Mouse (Mus musculus): Measurements from ENCODE around the gene Ltk. TPM values are rescaled to one million over a fixed set of nuclear protein-coding genes. Genes with fewer than 3 reads are reported as not detected.

Ltk gene
- not detected for total RNA-seq (2021)
- long read RNA-seq, experiment 1 = 0 reads
- long read RNA-seq, experiment 2 = 0 reads

DNA sequence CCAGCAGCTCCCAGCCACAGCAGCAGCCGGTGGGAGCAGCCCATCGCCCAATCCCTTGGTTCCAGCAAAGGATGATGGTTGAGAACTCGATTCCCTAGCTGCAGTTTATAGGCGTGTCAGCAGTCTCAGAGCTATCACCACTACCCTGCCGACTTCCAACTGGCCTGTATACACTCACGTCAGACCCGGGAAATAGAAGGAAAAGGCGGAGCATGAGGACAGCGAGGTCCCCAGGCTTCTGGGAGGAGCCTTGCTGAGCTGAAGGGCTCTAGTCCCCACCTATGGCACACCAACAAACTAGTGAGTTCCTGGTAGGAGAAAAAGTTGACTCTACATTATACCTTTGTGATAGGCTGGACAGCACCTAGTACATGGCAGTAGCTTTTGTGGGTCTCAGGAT lies at the start of gene Ltk:
TSS of gene Ltk (minus strand) at position 181 of the 400 bp plus-strand sequence.
- intact Hi-C loops (cut with DNase I) = no loop called here
- DNase-seq = no peak

DNA sequence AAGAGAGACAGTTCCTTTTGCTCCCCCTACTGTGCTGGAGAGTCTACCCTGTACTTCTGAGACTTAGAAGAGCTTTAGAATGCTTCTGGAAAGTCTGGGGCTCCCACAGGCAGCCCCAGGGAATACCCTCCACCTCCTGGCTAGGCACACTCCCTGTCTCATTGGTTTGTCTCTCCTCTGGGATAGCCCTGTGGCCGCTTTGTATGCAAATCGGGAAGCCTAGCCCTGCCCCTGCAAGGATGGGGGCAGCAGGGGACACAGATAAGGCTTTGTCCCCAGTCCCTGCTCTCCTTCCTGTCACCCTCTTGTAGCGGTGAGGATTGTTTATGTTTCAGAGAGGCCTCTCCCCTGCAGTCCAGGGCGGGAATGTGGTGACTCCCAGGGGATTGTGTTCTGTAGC lies 48.6 kb upstream of the Ltk start:
- no peak for DNase-seq
- intact Hi-C loops (cut with DNase I) = no loop called here

DNA sequence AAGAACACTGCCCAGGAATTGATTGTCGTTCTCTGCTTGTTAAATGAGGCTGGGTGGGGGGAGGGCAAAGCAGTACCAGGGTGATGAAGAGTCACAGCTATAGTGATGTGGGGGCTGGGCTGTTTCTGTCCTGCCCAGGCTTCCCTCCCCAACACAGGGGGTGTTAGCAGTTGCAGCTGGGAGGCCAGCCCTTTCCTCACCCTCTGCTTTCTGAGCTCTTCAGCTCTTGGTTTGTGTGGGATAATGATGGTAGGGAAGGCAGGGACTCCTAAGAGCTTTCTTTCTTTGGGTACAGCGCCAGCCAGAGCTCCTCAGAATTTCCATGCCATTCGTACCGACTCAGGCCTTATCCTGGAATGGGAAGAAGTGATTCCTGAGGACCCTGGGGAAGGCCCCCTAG lies 48.2 kb upstream of the Ltk start:
- DNase-seq = no peak
- intact Hi-C loops (cut with DNase I) = no loop called here

DNA sequence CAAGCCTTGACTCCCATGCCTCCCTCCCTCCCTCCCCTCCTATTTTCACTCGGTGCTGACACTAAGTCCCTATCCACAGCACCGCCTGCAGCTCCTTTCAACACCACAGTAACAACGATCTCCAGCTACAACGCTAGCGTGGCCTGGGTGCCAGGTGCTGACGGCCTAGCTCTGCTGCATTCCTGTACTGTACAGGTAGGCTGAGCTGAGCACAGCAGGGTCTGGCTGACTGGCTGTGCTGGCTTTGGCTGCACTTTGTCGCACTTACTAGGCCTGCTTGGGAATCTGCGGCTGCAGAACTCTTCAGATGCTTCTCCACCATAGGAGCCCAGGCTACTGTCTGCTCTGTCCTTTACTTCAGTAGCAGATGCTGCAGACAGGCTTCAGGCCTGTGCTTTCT lies 45.3 kb upstream of the Ltk start:
- intact Hi-C loops (cut with DNase I) = no loop called here
- DNase-seq = no peak

DNA sequence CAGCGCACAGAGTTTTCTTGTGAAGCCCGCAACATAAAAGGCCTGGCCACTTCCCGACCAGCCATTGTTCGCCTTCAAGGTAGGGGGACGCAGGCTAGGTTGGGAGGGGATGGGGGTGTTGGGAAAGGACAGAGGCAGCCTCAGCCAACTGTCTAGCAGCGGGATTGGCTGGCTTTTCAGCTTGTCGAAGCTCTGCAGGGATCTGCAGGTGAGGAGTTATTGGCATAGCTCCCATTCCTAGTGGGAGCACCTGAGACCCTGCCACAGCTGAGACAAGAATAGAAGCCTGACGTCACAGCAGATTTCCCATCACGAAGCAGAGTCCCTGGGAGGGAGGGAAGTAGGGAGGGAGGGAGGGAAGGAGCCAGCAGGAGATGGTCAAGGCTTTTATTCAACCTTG lies 44.5 kb upstream of the Ltk start:
- intact Hi-C loops (cut with DNase I) = no loop called here
- no peak for DNase-seq

DNA sequence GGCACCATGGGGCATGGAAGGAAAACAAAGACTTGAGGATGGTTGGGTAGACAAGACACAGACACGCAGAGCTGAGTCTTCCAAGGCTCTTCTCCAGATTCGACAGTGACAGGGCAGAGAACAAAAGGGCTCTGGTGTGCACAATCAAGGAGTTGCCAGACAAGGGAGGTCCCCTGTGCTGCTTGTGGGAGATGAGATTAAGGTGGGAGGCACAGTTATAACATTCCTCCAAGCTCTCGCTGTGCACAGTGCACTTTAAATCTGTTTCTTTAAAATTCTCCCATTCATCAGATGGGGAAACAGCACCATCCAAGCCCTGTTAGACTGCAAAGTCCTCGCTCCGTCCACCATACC lies 44.0 kb upstream of the Ltk start:
- DNase-seq = no peak
- intact Hi-C loops (cut with DNase I) = no loop called here

DNA sequence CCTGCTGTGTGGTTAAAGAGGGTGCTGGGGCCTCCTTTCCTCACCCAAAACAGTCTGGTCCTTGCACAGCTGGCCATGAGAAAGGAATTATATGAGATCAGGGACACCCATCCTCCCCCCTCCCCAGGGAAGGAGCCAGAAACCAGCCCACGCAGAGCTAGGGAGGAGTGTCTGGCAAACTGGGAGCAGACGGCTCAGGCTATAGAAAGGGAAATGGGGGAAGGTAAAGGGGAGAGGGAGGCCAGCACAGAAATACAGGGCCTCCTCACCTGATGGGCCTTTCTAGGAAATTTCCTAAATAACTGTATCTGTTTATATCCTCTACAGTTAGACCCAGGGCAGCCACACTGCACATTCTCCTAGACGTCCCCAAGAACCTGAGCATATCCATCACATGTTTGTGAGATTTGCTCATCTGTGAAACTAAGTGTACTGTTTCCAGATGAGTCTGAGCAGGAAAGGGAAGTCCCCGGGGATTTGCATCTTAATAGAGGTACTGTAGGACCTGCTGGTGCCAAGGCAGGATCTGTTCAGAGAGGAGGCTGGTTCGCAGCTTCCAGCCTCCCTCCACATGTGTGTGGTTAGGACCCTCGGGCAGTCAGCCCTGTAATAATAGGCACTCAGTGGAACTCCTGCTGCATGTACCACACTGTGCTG lies 43.5 kb upstream of the Ltk start:
- intact Hi-C loops (cut with DNase I) = no loop called here
- DNase-seq = no peak

DNA sequence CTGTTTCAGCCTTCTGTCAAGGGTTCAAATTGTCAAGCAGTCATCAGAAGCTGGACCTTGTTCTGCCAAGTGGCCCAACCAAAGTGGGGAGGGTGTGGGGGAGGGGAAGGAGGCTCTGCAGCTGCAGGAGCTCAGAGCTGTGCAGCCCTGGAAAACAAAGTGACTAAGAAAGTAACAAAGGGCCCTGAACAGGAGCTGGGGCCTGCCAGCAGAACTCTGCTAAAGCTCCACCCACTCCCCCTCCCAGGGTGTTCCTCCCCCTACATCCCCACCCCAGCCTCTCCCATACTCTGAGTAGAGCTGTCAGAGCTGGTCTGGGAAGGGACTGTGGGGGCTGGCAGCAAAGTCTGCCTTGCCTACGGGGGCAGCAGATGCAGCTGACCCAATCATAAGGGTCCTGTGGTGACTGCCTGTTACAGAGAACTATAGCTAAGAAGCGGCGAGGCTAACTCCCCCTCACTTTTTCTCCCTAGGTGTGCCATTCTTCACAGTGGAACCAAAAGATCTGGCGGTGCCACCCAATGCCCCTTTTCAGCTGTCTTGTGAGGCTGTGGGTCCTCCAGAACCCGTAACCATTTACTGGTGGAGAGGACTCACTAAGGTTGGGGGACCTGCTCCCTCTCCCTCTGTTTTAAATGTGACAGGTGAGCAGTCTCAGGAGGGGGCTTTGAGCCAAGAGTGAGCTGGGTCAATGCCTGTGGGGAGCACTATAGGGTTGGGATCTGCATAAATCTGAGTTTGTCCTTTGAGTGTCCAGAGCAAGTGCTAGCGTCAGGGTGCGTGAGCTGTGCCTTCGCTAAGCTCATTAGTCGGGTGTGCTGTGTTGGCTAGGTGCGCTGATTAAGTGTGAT lies 42.8 kb upstream of the Ltk start:
- intact Hi-C loops (cut with DNase I) = no loop called here
- DNase-seq = peak; percentile 37 to 40

DNA sequence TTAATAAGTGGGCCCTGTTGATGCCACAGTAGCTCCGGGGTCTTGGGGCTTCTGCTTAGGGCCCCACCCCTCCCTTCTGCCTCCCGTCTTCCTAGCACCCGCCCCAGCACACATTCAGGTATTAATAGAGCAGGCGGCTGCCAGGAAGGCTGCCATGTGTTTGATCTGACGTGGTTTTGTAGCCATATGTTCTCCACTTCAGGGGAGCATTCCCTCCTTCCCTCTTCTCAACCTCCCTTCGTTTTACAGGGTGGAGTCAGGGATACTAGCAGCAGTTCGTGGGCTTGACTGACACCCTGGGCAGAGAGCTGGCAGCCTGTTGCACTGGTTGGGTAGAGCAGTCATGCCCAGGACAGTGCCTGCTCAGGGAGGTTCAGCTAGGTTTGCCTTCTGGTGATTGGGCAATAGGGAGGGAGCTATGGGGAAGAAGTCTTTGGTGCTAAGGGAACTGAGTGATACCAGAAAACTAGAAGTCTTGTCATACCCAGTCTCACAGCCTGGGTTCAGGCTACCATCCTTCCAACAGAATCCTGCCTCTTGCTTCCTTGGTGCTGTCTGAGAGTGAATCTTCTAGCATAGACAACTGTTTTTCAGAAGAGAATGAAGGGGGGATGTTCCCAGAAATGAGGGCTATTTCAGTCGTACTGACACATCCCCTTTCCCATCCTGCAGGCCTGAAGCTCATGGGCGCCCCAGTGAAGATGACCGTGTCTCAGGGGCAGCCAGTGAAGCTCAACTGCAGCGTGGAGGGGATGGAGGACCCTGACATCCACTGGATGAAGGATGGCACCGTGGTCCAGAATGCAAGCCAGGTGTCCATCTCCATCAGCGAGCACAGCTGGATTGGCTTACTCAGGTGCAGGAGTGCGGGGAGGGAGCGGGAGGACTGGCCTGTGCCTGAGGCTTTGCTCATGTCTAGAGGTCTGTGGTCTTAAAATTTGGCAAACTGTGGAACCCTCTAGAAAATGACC lies 40.9 kb upstream of the Ltk start:
- intact Hi-C loops (cut with DNase I) = no loop called here
- DNase-seq = no peak

DNA sequence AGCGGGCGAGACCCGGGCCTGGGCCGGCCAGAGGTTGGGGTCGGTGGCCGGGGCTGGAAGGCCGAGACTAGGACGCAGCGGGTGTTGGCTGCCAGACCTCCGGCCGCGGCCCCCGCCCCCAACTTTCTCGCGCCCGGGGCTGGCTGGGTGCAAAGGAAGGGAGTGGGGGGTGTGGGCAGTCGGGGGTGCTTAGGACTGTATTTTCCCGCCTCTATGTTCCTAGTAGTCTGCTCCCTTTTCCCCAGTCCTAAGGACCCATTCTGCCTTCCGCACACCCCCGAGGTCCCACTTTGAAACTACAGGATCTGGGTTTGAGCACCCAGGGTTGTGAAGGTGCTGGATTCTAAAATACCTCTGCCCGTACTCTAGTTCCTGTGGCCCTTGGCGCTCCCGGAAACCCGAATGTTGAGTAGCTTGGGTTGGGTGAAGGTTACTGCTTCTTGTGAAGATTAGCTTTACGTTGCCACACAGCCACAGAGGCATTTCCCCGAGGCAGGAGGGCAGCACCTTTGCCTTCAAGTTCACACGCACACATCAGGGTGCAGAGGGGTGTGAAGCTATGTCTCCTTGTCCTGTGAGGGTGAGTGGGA lies 39.8 kb upstream of the Ltk start:
- intact Hi-C loops (cut with DNase I) = loop anchor here (5.0 kb wide), 2 partner anchors 72 to 97 kb away; partner anchors contain the start of gene Mga
- DNase-seq = no peak

DNA sequence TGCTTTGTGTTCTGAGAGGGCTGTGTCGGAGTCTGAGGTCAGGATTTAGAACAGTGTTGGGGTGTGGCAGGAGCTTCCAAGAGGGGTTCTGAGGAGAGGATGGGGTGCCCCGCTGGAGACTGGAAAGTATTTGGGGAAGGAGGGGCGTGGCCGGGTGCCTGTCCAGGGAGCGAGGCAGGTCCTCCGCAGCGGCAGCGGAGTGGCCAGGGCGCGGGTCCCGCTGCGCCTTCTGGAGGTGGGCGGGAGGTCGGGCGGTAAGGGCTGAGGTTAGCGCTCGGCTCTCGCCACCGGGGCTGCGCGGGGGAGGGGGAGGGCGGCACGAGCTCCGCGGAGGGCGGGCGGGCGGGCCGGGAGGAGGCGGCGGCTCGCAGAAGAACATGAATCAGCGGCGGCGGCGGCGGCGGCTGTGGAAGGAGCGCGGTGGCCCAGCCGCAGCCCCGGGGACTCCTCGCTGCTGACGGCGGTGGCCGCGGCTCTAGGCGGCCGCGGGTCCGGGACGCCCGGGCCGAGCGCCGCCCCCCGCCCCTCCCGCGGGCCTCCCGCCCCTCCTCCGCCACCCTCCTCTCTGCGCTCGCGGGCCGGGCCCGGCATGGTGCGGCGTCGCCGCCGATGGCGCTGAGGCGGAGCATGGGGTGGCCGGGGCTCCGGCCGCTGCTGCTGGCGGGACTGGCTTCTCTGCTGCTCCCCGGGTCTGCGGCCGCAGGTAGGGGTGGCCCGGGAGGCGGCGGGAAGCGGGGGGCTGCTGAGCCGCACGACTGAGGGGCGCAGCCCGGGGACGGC lies 39.1 kb upstream of the Ltk start:
- DNase-seq = peak; percentile 61 to 73
- intact Hi-C loops (cut with DNase I) = loop anchor here (5.0 kb wide), 2 partner anchors 73 to 98 kb away; partner anchors contain the start of gene Mga

DNA sequence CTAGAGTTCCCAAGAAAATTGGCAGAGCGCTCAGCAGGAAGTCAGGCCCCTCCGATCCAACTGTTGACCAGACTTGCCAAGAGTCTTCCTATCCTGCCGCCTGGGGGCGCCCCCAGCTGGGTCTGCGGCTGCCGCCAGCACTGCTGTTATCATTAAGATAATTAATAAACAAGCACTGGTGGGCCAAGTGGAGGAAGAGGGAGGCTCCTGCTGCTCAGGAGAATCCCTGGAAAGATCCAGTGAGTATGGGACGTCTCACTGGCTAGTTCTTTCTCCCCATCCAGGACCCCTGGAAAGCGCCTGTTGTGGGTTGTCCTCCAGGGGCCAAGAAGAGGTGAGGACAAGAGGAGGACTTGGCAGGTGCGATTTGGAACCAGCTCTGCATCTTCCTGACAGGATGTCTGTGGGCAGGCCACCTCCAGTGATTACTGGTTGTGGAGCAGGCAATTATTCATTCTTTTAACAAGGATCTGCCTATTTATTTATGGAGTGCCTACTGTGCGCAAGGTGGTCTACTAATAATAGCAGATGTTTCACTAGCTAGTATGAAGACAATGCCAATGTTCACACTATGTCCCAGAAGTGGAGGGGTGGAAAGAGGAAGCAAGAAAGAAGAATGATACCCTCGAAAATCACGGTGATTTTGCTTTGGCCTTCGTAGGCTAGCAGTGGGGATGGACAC lies 38.2 kb upstream of the Ltk start:
- DNase-seq = peak; percentile 77 to 83
- intact Hi-C loops (cut with DNase I) = loop anchor here (5.0 kb wide), 2 partner anchors 74 to 99 kb away; partner anchors contain the start of gene Mga

DNA sequence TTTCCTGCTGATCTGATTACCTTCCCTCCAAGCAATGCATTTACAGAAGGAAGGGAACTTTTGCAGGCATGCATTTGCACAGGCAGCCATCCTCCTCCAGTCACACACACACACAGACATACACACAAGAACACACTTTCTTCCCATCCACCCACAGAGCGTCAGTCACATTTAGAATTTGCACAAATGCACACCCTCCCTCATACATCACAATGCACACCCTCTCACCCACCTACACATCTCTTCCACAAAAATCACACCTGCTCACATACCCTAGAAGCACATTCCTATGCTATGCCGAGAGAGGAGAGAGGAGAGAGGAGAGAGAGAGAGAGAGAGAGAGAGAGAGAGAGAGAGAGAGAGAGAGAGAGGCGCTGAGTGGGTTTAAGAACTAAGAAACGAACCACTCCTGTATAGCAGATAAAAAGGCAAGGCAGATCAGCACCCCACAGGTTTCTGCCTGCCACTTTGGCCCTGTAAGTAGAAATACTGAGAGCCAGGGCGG lies 37.1 kb upstream of the Ltk start, which contains the start of gene Tyro3:
TSS of gene Tyro3 (plus strand) at position 455 of the 505 bp plus-strand sequence.
- DNase-seq = no peak
- intact Hi-C loops (cut with DNase I) = loop anchor here (5.0 kb wide), 2 partner anchors 75 to 100 kb away; partner anchors contain the start of gene Mga

DNA sequence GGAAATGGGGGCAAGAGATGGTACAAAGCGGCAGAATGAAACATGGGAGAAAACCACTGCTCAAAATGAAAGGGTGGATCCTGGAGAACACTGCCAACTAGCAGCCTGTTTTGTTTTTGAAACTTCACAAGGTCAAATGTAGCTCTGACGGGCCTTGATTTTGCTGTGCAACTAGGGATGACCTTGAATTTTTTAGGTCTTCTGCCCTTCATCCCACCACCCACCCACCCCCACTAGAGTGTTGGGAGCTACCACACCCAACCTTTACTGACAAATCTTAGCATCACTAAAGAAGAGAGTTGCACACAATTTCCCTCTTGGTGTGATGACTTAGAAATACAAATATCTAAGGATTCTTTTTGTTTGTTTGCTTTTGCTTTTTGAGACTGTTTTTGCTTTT lies 29.8 kb upstream of the Ltk start:
- intact Hi-C loops (cut with DNase I) = no loop called here
- DNase-seq = no peak

DNA sequence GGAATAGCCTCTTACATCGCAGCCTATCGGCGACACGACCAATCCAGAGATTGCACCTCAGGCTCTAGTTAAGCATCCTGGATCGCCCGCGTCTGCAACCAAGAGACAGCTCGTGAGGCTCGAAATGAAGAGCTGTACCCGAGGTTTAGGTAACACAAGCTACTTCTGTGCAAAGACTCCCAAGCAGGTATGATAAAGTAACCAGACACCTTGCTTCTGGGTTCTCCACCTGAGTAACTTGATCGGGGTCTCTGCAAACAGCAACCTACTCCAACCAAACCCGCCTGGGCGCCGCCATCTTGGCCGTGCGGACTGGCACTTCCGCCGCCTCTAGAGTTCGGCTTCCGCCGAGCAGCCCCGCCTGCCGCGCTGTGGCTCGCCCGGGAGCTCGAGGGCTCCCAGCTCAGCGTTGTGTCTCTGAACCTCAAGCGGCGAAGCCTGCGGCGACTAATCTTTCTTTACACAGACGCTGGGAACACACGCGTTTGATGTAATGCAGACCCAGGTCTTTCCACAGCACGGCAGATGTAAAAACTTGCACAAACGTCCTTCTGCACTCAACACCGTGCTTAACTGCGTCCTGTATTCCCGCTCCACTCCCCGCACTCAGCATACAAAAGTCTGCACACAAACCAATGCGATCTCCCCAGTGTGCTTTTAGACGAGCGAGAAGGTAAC lies 27.1 kb upstream of the Ltk start, which contains the start of gene Rpap1:
TSS of gene Rpap1 (minus strand) at position 332 of the 678 bp plus-strand sequence.
- intact Hi-C loops (cut with DNase I) = no loop called here

DNA sequence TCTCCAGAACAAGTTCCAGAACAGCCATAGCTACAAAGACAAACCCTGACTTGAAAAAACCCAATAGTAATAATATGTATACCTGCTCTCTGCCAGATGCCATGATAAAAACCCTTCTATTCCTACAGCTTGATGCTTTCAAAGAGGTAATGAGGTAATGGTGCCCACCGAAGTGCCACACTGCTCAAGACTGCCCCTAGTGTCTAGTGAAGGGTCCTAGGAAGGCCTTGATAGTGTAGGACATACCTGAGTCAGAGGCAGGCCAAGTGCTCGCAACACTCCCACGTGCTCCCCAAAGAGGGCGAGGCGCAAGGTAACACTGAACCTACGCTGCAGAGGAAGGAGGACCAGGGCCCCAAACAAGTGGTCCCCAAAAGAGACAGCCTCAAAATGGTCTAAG lies 7.0 kb upstream of the Ltk start:
- intact Hi-C loops (cut with DNase I) = no loop called here
- no peak for DNase-seq

More for the DNA sequence above, 27.1 kb upstream of the Ltk start, which contains the start of gene Rpap1:
- DNase-seq = peak; percentile 84 to 89

DNA sequence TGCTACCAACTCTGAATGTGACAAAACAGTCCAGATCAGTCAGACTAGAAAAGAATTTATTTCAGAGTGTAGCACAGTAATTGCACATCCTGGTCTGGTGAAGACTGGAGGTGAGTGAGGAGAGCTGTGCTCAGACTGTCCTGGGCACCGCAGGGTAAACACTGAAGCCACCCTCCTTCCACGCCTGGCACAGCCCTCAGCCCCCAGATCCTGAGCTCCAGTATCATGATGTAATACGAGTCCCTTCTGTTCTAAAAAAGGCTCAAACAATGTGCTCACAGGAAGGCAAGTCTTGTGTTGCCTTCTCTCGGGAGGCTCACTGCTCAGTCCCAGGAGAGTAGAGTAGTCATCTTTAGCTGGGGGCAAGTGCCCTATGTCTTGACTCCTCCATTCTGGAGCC lies 3.7 kb upstream of the Ltk start:
- intact Hi-C loops (cut with DNase I) = no loop called here
- no peak for DNase-seq

DNA sequence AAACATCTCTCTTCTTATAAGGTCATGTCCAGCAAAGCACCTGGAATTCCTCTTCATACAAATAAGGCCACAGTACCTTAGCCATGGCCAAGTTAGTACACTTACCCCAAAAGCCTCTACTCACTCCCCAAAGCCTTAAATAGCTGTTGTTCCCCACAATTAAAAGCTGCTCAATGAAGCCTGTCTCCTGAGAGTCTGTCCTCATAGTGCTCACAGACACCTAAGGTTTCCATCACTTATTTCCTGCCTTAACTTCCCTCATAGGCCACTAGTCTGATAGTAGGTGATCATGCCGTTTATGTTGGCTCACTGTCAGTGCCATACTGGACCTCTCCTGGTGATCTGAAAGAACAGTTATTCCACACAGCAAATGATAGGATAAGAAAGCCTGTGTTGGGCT lies 2.0 kb upstream of the Ltk start:
- intact Hi-C loops (cut with DNase I) = no loop called here
- no peak for DNase-seq
